Mouse (Mus musculus): ENCODE data around the gene Smu1. TPM values are rescaled to one million over a fixed set of nuclear protein-coding genes. Genes with fewer than 3 reads are reported as not detected.
A peak's percentile ranks its signal among the peaks of the same experiment; 100 is the strongest.

Gene Smu1
- polyA plus RNA-seq, 1 experiment from 2014 or later, result 127 TPM

DNA sequence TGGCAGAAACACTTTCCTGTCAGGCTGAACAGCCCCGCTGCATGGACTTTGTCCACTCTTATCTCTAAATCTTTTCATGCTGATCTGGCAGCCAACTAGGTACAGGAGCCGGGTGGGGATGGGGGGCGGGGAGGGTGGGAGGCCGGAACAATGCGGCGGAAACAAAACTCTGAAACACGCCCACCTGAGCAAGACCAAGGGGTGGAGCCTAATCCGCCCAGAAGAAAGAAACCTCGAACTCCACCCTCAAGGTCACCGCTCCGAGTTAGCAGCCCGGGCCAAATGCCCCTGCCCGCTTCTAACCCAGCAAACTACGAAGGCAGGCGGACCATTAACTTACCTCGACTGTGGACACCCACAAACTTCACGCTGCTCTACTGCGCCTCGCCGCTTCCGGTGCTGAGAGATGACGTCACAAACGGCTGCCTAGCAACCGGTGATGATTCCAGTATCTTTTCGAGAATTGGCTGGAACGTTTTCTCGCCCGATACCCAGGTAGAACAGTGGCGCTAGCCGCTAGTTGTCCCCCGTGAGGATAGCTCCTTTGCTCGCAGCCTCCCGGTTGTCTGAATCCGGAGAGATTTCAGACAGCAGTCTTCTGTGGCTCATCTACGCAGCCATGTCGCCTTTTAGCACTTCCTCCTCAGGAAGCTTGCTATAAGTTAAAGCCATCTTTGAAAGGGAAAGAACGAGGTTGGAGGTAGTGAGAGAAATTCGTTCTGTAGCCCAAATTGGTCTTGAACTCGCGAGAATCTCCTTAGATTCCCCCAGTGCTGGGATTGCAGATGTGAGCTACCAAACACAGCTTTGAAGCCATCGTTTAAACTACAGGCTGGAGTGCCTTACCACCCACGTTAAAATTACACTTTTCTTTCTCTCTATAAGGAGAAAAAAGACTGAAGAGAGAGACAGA lies 54.7 kb downstream of the Smu1 start, which contains the start of gene Aptx:
Gene Aptx, minus strand, starts transcription at position 398 of the 913 bp plus-strand sequence.
- peak within 1 kb of the TSS; percentile 76 for H3K4me3 ChIP-seq (replicated peaks)
- peak within 1 kb of the TSS; percentile 67 for H3K4me2 ChIP-seq (replicated peaks)
- peaks cover 18% of the 10 kb centered on the region for H3K4me1 ChIP-seq
- WGBS, result under 1% methylated on average over 42 of the region's 42 CpGs
- H3K9ac ChIP-seq, result peak within 1 kb of the TSS; percentile 55
- H3K9me3 ChIP-seq (replicated peaks), result no peaks in the 10 kb centered on the region
- no peaks in the 10 kb centered on the region for H3K27me3 ChIP-seq
- no peaks in the 10 kb centered on the region for H3K36me3 ChIP-seq
- peak within 1 kb of the TSS; percentile 97 for H3K27ac ChIP-seq (replicated peaks)
- peak; percentile 90 for ATAC-seq (ENCODE audit: insufficient number of reproducible peaks, low FRiP score, low TSS enrichment, low read depth)

DNA sequence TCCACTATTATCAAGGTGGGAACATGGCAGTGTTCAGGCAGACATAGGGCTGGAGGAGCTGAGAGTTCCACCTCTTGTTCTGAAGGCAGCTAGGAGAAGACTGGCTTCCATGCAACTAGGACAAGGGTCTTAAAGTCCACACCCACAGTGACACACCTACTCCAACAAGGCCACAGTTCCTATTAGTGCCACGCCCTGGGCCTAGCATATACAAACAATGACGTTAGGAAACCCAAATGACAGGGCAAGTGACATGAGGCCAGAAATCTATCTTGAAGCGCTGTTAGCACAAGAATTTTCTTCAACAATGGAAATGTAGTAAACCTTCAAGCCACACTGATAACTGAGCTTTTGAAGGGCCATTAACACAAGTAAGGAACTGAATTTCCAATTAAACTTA lies 55.9 kb downstream of the Smu1 start:
- H3K4me2 ChIP-seq (replicated peaks), result peak overlapping the region; percentile 67
- no peaks in the 10 kb centered on the region for H3K9me3 ChIP-seq (replicated peaks)
- H3K27ac ChIP-seq (replicated peaks), result no peak overlapping the region
- peaks cover 18% of the 10 kb centered on the region for H3K4me1 ChIP-seq
- WGBS, result 83% methylated on average over 3 of the region's 3 CpGs
- H3K27me3 ChIP-seq, result no peaks in the 10 kb centered on the region
- no peak overlapping the region for H3K9ac ChIP-seq
- ATAC-seq (ENCODE audit: insufficient number of reproducible peaks, low FRiP score, low TSS enrichment, low read depth), result no peak
- peaks cover 3% of the 10 kb centered on the region for H3K36me3 ChIP-seq
- peak overlapping the region; percentile 76 for H3K4me3 ChIP-seq (replicated peaks)

GRCm38 (mm10) chr4:40700216-40700615 lies 57.5 kb downstream of the Smu1 start:
- Histone ChIP-seq H3K4me2 (replicated peaks) (no peak overlapping the region), H3K4me1 (peaks cover 18% of the 10 kb centered on the region), H3K9me3 (replicated peaks) (no peaks in the 10 kb centered on the region), H3K9ac (no peak overlapping the region), H3K27ac (replicated peaks) (no peak overlapping the region), H3K4me3 (replicated peaks) (no peak overlapping the region), H3K36me3 (peaks cover 16% of the 10 kb centered on the region), H3K27me3 (no peaks in the 10 kb centered on the region)
- WGBS, result 77% methylated on average over 8 of the region's 8 CpGs
- no peak for ATAC-seq (ENCODE audit: insufficient number of reproducible peaks, low FRiP score, low TSS enrichment, low read depth)

DNA sequence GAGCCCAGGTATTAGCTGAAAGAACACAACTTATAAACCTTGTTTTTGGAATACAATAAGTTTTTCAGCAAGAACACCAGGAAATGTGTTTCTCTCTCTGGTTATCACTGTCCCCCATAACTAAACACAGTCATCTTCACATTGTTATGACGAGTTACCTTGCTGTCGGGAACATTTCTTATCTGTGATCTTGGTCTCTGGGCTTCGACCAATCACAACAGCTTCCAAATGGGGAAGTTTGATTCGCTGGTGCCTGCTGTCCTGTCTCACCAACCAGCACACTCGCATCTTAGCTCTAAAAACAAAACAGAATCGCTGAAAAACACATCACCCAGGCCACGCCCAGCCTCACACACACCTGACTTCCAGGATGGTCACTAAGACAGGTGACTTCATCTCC lies 60.7 kb downstream of the Smu1 start:
- Histone ChIP-seq H3K27me3 (no peaks in the 10 kb centered on the region), H3K4me3 (replicated peaks) (no peak overlapping the region), H3K4me2 (replicated peaks) (no peak overlapping the region), H3K36me3 (peaks cover 43% of the 10 kb centered on the region), H3K27ac (replicated peaks) (no peak overlapping the region), H3K9ac (no peak overlapping the region), H3K4me1 (peaks cover 6% of the 10 kb centered on the region), H3K9me3 (replicated peaks) (no peaks in the 10 kb centered on the region)
- no peak for ATAC-seq (ENCODE audit: insufficient number of reproducible peaks, low FRiP score, low TSS enrichment, low read depth)
- whole genome bisulfite sequencing, result 72% methylated on average over 7 of the region's 7 CpGs

GRCm38 (mm10) chr4:40691100-40691499 lies 66.6 kb downstream of the Smu1 start:
- H3K27ac ChIP-seq (replicated peaks), result no peak overlapping the region

More at GRCm38 (mm10) chr4:40691100-40691499, 66.6 kb downstream of the Smu1 start:
- H3K4me1 ChIP-seq, result no peaks in the 10 kb centered on the region
- ATAC-seq (ENCODE audit: insufficient number of reproducible peaks, low FRiP score, low TSS enrichment, low read depth), result no peak
- WGBS, result 49% methylated on average over 11 of the region's 11 CpGs
- no peak overlapping the region for H3K9ac ChIP-seq
- no peaks in the 10 kb centered on the region for H3K27me3 ChIP-seq
- H3K36me3 ChIP-seq, result peaks cover 72% of the 10 kb centered on the region
- H3K4me2 ChIP-seq (replicated peaks), result no peak overlapping the region
- no peaks in the 10 kb centered on the region for H3K9me3 ChIP-seq (replicated peaks)
- no peak overlapping the region for H3K4me3 ChIP-seq (replicated peaks)

MicroRNA genes within 50 kb of the gene (microRNA counts, 519-probe panel; counts per million panel counts)
- microRNA mmu-miR-207, result 1,761 counts per million, percentile 24 among the panel's probes with 10 or more counts

Small RNA genes within 50 kb of the gene (microRNA-seq; reads per million reads assigned to microRNA genes)
- not detected for gene Mir207 (ENCODE audit: borderline number of aligned reads)

Other genes starting within 250 kb of the Smu1 start
- 31.8 and 34.6 TPM in 2 replicates for gene Aptx, start 54.7 kb downstream of the Smu1 start, polyA plus RNA-seq (2015; fragmentation: Nextera tagmentation; extraction: Ambion mirVana)
- gene Dnaja1, start 35.8 kb downstream of the Smu1 start, polyA plus RNA-seq (2015; fragmentation: Nextera tagmentation; extraction: Ambion mirVana), result 365 and 394 TPM in 2 replicates
- 59.7 and 61.3 TPM in 2 replicates for gene B4galt1, start 96.1 kb upstream of the Smu1 start, polyA plus RNA-seq (2015; fragmentation: Nextera tagmentation; extraction: Ambion mirVana)
- not detected in 2 replicates for gene Spink4, start 162.1 kb upstream of the Smu1 start, polyA plus RNA-seq (2015; fragmentation: Nextera tagmentation; extraction: Ambion mirVana)
- 206 and 217 TPM in 2 replicates for gene Bag1, start 190.4 kb upstream of the Smu1 start, polyA plus RNA-seq (2015; fragmentation: Nextera tagmentation; extraction: Ambion mirVana)
- 112 TPM in 2 replicates for gene Chmp5, start 190.5 kb upstream of the Smu1 start, polyA plus RNA-seq (2015; fragmentation: Nextera tagmentation; extraction: Ambion mirVana)
- gene Nfx1, start 213.0 kb upstream of the Smu1 start, polyA plus RNA-seq (2015; fragmentation: Nextera tagmentation; extraction: Ambion mirVana), result 82.3 and 90.2 TPM in 2 replicates